Mouse (Mus musculus) hindbrain, embryonic 14.5 days (tissue): ENCODE data around the gene Nop56. TPM values are rescaled to one million over a fixed set of nuclear protein-coding genes. Genes with fewer than 3 reads are reported as not detected.

ENCODE experiments used
- ATAC-seq: fragments of 200-750 bp; cut with Nextera tagmentation; 2 replicates; pipeline ENCODE4 v1.8.0; 2017; ENCODE audit warnings: moderate number of reproducible peaks, mild to moderate bottlenecking, moderate TSS enrichment, moderate library complexity; ENCODE audit not compliant: low FRiP score
- DNase-seq: peaks from one replicate; pipeline ENCODE4 v3.0.0-alpha.2; 2015; ENCODE audit warnings: low spot score
- H3K27ac ChIP-seq: fragments of 300-500 bp; sonication (generic); 2 replicates; pipeline ENCODE4 v1.5.1; 2014; ENCODE audit warnings: mild to moderate bottlenecking, moderate library complexity
- H3K27me3 ChIP-seq: fragments of 300-500 bp; sonication (generic); 2 replicates; pipeline ENCODE4 v1.6.1; 2014; ENCODE audit warnings: mild to moderate bottlenecking, low read length, mixed read lengths; ENCODE audit not compliant: control insufficient read depth, insufficient read depth
- H3K36me3 ChIP-seq: fragments of 300-500 bp; sonication (generic); replicated peaks from 2 replicates; pipeline ENCODE4 v1.6.1; 2014; ENCODE audit not compliant: control insufficient read depth, insufficient read depth
- H3K4me1 ChIP-seq: fragments of 300-500 bp; sonication (generic); replicated peaks from 2 replicates; pipeline ENCODE4 v1.6.1; 2014; ENCODE audit warnings: antibody characterized with exemption, low read length, mixed read lengths; ENCODE audit not compliant: control insufficient read depth, insufficient read depth
- H3K4me2 ChIP-seq: fragments of 300-500 bp; sonication (generic); replicated peaks from 2 replicates; pipeline ENCODE4 v1.6.1; 2014; ENCODE audit warnings: mild to moderate bottlenecking, moderate library complexity
- H3K4me3 ChIP-seq: fragments of 300-500 bp; sonication (generic); replicated peaks from 2 replicates; pipeline ENCODE4 v1.5.1; 2014; ENCODE audit warnings: mild to moderate bottlenecking, low read length
- H3K9ac ChIP-seq: fragments of 300-500 bp; sonication (generic); 2 replicates; pipeline ENCODE4 v1.6.1; 2014
- H3K9me3 ChIP-seq: fragments of 300-500 bp; sonication (generic); 2 replicates; pipeline ENCODE4 v1.6.1; 2016; ENCODE audit warnings: low read length; ENCODE audit not compliant: control insufficient read depth
- WGBS: fragments of 180-500 bp; shearing (Covaris S2); extraction: QIAGEN DNeasy Blood & Tissue Kit; methylation state at CpG from one replicate; pipeline ENCODE4 v1.1.7; 2014; 5-methylcytosine and 5-hydroxymethylcytosine counted together
- polyA plus RNA-seq: library from polyadenylated mRNA; unstranded; fragments of >200 nt; fragmentation: Nextera tagmentation; extraction: Ambion mirVana; gene quantifications from 2 replicates; pipeline ENCODE4 v1.2.1, GENCODE M21; 2014

Gene Nop56
- polyA plus RNA-seq, 1 experiment from 2014 or later: 220 TPM

GRCm38 (mm10) chr2:130293009-130293408, 18.8 kb downstream of the Nop56 start:
- no peak for ATAC-seq
- Histone ChIP-seq H3K27me3 (peaks cover 5% of the 10 kb centered on the region), H3K9ac (no peak overlapping the region), H3K9me3 (no peaks in the 10 kb centered on the region), H3K4me3 (no peak overlapping the region), H3K36me3 (no peaks in the 10 kb centered on the region), H3K4me2 (no peak overlapping the region), H3K4me1 (peaks cover 19% of the 10 kb centered on the region), H3K27ac (no peak overlapping the region)
- 59% methylated on average over 3 of the region's 3 CpGs for WGBS
- DNase-seq: no peak

- Histone ChIP-seq H3K9ac (no peak overlapping the region), H3K4me3 (no peak overlapping the region), H3K4me1 (peaks cover 19% of the 10 kb centered on the region), H3K36me3 (no peaks in the 10 kb centered on the region), H3K27ac (no peak overlapping the region), H3K27me3 (peaks cover 5% of the 10 kb centered on the region), H3K4me2 (no peak overlapping the region), H3K9me3 (no peaks in the 10 kb centered on the region)
- WGBS: 1% methylated on average over 4 of the region's 4 CpGs
- ATAC-seq: no peak
- no peak for DNase-seq
Observed at GRCm38 (mm10) chr2:130293486-130293885, 19.3 kb downstream of the Nop56 start.

- no peak for ATAC-seq
- 7% methylated on average over 20 of the region's 20 CpGs for WGBS
Observed at GRCm38 (mm10) chr2:130294218-130294935, 20.1 kb downstream of the Nop56 start.

GRCm38 (mm10) chr2:130294936-130295277, 20.7 kb downstream of the Nop56 start, which contains the start of gene Ebf4:
Gene Ebf4, plus strand, starts transcription at chr2:130295169.
- 0% methylated on average over 23 of the region's 39 CpGs for WGBS
- H3K9me3 ChIP-seq: no peaks in the 10 kb centered on the region
- H3K4me2 ChIP-seq: peak within 1 kb of the TSS; percentile 79
- H3K9ac ChIP-seq: peak within 1 kb of the TSS; percentile 86
- DNase-seq (peak; percentile 71), ATAC-seq (peak; percentile 80)
- peaks cover 19% of the 10 kb centered on the region for H3K4me1 ChIP-seq
- H3K27me3 ChIP-seq: peaks cover 5% of the 10 kb centered on the region
- H3K4me3 ChIP-seq: peak within 1 kb of the TSS; percentile 73
- H3K36me3 ChIP-seq: no peaks in the 10 kb centered on the region
- peak within 1 kb of the TSS; percentile 85 for H3K27ac ChIP-seq

More at GRCm38 (mm10) chr2:130294218-130294935, 20.1 kb downstream of the Nop56 start:
- peak overlapping the region; percentile 73 for H3K4me3 ChIP-seq
- peak overlapping the region; percentile 85 for H3K27ac ChIP-seq
- DNase-seq: no peak
- H3K9ac ChIP-seq: peak overlapping the region; percentile 86
- no peaks in the 10 kb centered on the region for H3K36me3 ChIP-seq
- peaks cover 5% of the 10 kb centered on the region for H3K27me3 ChIP-seq
- H3K4me1 ChIP-seq: peaks cover 19% of the 10 kb centered on the region
- no peaks in the 10 kb centered on the region for H3K9me3 ChIP-seq
- peak overlapping the region; percentile 79 for H3K4me2 ChIP-seq

GRCm38 (mm10) chr2:130295331-130296133, 21.3 kb downstream of the Nop56 start:
- Histone ChIP-seq H3K4me2 (peak overlapping the region; percentile 79), H3K4me3 (peak overlapping the region; percentile 73), H3K27ac (peak overlapping the region; percentile 85), H3K27me3 (peaks cover 5% of the 10 kb centered on the region), H3K9ac (peak overlapping the region; percentile 86), H3K9me3 (no peaks in the 10 kb centered on the region), H3K36me3 (no peaks in the 10 kb centered on the region), H3K4me1 (peaks cover 19% of the 10 kb centered on the region)
- ATAC-seq: peak; percentile 61
- 1% methylated on average over 48 of the region's 99 CpGs for WGBS
- DNase-seq: peak; percentile 67

- no peak overlapping the region for H3K27ac ChIP-seq
- peaks cover 5% of the 10 kb centered on the region for H3K27me3 ChIP-seq
- 5% methylated on average over 20 of the region's 20 CpGs for WGBS
- DNase-seq: no peak
- H3K4me1 ChIP-seq: peaks cover 19% of the 10 kb centered on the region
- peak overlapping the region; percentile 73 for H3K4me3 ChIP-seq
- H3K9me3 ChIP-seq: no peaks in the 10 kb centered on the region
- peak overlapping the region; percentile 86 for H3K9ac ChIP-seq
- ATAC-seq: peak; percentile 29; the same call in 1 of the 2 replicates
- H3K4me2 ChIP-seq: peak overlapping the region; percentile 79
- no peaks in the 10 kb centered on the region for H3K36me3 ChIP-seq
Observed at GRCm38 (mm10) chr2:130296134-130296745, 22.0 kb downstream of the Nop56 start.

- Histone ChIP-seq H3K36me3 (no peaks in the 10 kb centered on the region), H3K9ac (no peak overlapping the region)
- WGBS: 81% methylated on average over 9 of the region's 9 CpGs
Observed at GRCm38 (mm10) chr2:130297580-130297979, 23.4 kb downstream of the Nop56 start.

GRCm38 (mm10) chr2:130303014-130303413, 28.8 kb downstream of the Nop56 start:
- 46% methylated on average over 4 of the region's 4 CpGs for WGBS
- H3K36me3 ChIP-seq: peaks cover 12% of the 10 kb centered on the region; the same call in 1 of the 2 replicates
- H3K27ac ChIP-seq: no peak overlapping the region
- no peak overlapping the region for H3K4me2 ChIP-seq
- H3K4me3 ChIP-seq: no peak overlapping the region
- H3K9me3 ChIP-seq: no peaks in the 10 kb centered on the region
- no peak for ATAC-seq
- DNase-seq: no peak
- H3K4me1 ChIP-seq: no peaks in the 10 kb centered on the region
- no peak overlapping the region for H3K9ac ChIP-seq
- no peaks in the 10 kb centered on the region for H3K27me3 ChIP-seq

More at GRCm38 (mm10) chr2:130297580-130297979, 23.4 kb downstream of the Nop56 start:
- peaks cover 19% of the 10 kb centered on the region for H3K4me1 ChIP-seq
- H3K4me2 ChIP-seq: no peak overlapping the region
- H3K27me3 ChIP-seq: peaks cover 5% of the 10 kb centered on the region
- H3K4me3 ChIP-seq: no peak overlapping the region
- H3K9me3 ChIP-seq: no peaks in the 10 kb centered on the region
- H3K27ac ChIP-seq: no peak overlapping the region
- DNase-seq (no peak), ATAC-seq (no peak)

GRCm38 (mm10) chr2:130327057-130327456, 52.8 kb downstream of the Nop56 start:
- Histone ChIP-seq H3K36me3 (no peaks in the 10 kb centered on the region), H3K27me3 (no peaks in the 10 kb centered on the region), H3K27ac (no peak overlapping the region), H3K4me1 (no peaks in the 10 kb centered on the region), H3K9ac (no peak overlapping the region), H3K4me2 (no peak overlapping the region), H3K9me3 (no peaks in the 10 kb centered on the region), H3K4me3 (no peak overlapping the region)
- no peak for DNase-seq
- WGBS: 84% methylated on average over 1 of the region's 1 CpGs
- ATAC-seq: no peak
